Mouse (Mus musculus) heart, adult 2 months (tissue): Measurements from ENCODE around the gene Bola3. TPM values are rescaled to one million over a fixed set of nuclear protein-coding genes. Genes with fewer than 3 reads are reported as not detected.

ENCODE experiments used
- DNase-seq, 2 experiments: peaks; one replicate each; pipeline ENCODE4 v3.0.0; 2021
- H3K27ac ChIP-seq: fragments of 200-600 bp; 2 replicates; pipeline ENCODE4 v1.8.1; 2022
- H3K27me3 ChIP-seq: fragments of 200-500 bp; 2 replicates; pipeline ENCODE4 v1.6.1; 2012; ENCODE audit warnings: mild to moderate bottlenecking, low read length, inconsistent platforms, mixed read lengths; ENCODE audit not compliant: control insufficient read depth, insufficient read depth
- H3K36me3 ChIP-seq: fragments of 200-500 bp; 2 replicates; pipeline ENCODE4 v1.6.1; 2012; ENCODE audit warnings: low read length, inconsistent platforms; ENCODE audit not compliant: control insufficient read depth, insufficient read depth
- H3K4me1 ChIP-seq: fragments of 200-500 bp; 2 replicates; pipeline ENCODE4 v1.6.1; 2011; ENCODE audit warnings: low read length; ENCODE audit not compliant: control insufficient read depth, insufficient read depth
- H3K4me3 ChIP-seq: fragments of 200-600 bp; 2 replicates; pipeline ENCODE4 v1.8.1; 2022
- H3K79me2 ChIP-seq: fragments of 200-500 bp; replicated peaks from 2 replicates; pipeline ENCODE4 v1.6.1; 2012; ENCODE audit warnings: mild to moderate bottlenecking, inconsistent platforms, low read length, moderate library complexity, mixed read lengths; ENCODE audit not compliant: control insufficient read depth, insufficient read depth
- H3K9ac ChIP-seq: fragments of 200-500 bp; 2 replicates; pipeline ENCODE4 v1.6.1; 2012; ENCODE audit warnings: low read depth, mild to moderate bottlenecking, control low read depth, inconsistent platforms, low read length, mixed read lengths
- CTCF ChIP-seq: fragments of 200-600 bp; IDR thresholded peaks from 2 replicates; pipeline ENCODE4 v1.8.1; 2022; ENCODE audit warnings: antibody characterized with exemption, mild to moderate bottlenecking, moderate library complexity
- EP300 ChIP-seq: fragments of 200-500 bp; IDR thresholded peaks from 2 replicates; pipeline ENCODE4 v1.6.1; 2011; ENCODE audit warnings: low read depth, low read length, control low read depth; ENCODE audit not compliant: insufficient read depth
- POLR2A ChIP-seq: fragments of 200-500 bp; IDR thresholded peaks from 2 replicates; pipeline ENCODE4 v1.6.1; 2011; ENCODE audit warnings: mild to moderate bottlenecking, low read depth, low read length, control low read depth; ENCODE audit not compliant: insufficient read depth
- WGBS: fragments of 180-500 bp; shearing (Covaris S2); methylation state at CpG from one replicate; pipeline ENCODE4 v1.1.7; 2018; 5-methylcytosine and 5-hydroxymethylcytosine counted together
- intact Hi-C: fragments of 180-260 bp; cut with DNase I; formaldehyde crosslinking; loops from one replicate; pipeline ENCODE4 v1.15.1; 2025
- polyA plus RNA-seq: library from polyadenylated mRNA; depleted of rRNA; stranded (reverse); fragments of >200 nt; gene quantifications from 2 replicates; pipeline ENCODE4 v1.2.3, GENCODE M21; 2012
- total RNA-seq, 2 experiments: library from RNA; stranded (reverse); gene quantifications; 2 replicates each; pipeline ENCODE4 v1.2.3; 2021

Bola3 gene
- total and polyA plus RNA-seq, 3 experiments = 91.1 to 406 (median 396) TPM

DNA sequence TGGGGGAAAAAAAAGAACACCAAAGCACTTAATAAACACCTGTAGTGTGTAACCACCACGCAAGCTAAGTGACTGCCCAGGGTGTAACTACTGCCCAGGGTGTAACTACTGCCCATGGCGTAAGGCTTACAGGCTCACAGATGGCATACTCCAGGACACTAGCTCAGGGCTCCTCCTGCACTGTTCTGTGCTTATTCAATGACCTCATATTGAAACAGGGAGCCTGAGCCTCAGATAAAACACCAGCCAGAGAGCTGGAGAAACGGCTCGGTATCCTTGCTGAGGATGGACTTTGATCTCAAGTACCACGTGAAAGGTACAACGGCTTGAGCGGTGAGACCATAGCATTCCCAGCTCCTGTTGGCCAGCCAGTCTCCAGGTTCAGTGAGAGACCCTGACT lies 36.9 kb upstream of the Bola3 start:
- H3K27me3 ChIP-seq = no peaks in the 10 kb centered on the region
- no peaks in the 10 kb centered on the region for H3K79me2 ChIP-seq
- no peak overlapping the region for H3K27ac ChIP-seq
- 77% methylated on average over 7 of the region's 7 CpGs for WGBS
- TF ChIP-seq CTCF (no peak), POLR2A (no peak), EP300 (no peak)
- no peaks in the 10 kb centered on the region for H3K36me3 ChIP-seq
- intact Hi-C loops = no loop called here
- no peak overlapping the region for H3K4me3 ChIP-seq
- no peak overlapping the region for H3K9ac ChIP-seq
- no peak for DNase-seq
- no peaks in the 10 kb centered on the region; the same call in 1 of the 2 replicates for H3K4me1 ChIP-seq

DNA sequence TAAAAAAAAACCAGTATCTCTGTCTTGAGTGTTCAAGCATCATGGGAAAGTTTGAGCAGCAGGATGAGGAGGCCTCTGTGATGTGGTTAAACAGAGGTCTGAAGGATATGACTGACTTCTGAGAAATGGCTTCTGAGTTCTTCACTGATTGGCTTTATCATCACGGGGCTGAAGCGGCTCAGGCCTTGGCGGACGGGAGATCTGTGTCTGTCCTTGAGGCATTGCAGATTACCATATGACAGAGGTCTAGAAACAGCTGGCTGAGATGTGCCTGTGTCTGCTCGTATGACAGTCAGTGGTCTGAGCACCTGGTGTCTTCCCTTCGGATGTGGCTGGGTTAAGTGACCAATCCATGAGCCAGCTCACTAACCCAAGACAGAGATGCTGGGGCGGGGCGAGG lies 36.4 kb upstream of the Bola3 start:
- no peak for DNase-seq
- Histone ChIP-seq H3K36me3 (no peaks in the 10 kb centered on the region), H3K4me3 (no peak overlapping the region), H3K27ac (no peak overlapping the region), H3K9ac (no peak overlapping the region), H3K4me1 (no peaks in the 10 kb centered on the region; the same call in 1 of the 2 replicates), H3K27me3 (no peaks in the 10 kb centered on the region), H3K79me2 (no peaks in the 10 kb centered on the region)
- intact Hi-C loops = no loop called here
- 87% methylated on average over 8 of the region's 8 CpGs for WGBS
- no peak for TF ChIP-seq POLR2A
- TF ChIP-seq CTCF = no peak
- no peak for TF ChIP-seq EP300

DNA sequence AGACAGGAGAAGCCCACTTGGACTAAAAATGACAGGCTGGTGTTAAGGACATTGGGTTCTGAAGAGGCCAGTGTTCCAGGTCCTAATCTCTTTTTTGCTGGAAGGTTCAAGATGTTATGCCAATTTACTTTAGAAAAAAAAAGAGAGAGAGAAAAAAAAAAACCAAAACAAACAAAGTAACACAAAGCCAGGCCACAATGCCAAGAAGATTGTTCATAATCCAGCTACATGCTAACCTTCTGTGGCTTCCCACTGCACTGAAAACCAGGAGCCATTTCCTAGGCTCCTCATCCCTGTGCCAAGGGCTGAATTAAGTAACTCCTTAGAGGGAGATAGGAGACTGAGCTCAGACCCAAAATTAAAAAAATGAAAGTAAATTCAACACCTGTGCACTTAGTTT lies 33.7 kb upstream of the Bola3 start:
- DNase-seq = no peak
- TF ChIP-seq POLR2A (no peak), CTCF (no peak), EP300 (no peak)
- Histone ChIP-seq H3K27me3 (no peaks in the 10 kb centered on the region), H3K9ac (no peak overlapping the region), H3K4me3 (no peak overlapping the region), H3K27ac (no peak overlapping the region), H3K4me1 (no peaks in the 10 kb centered on the region; the same call in 1 of the 2 replicates), H3K36me3 (no peaks in the 10 kb centered on the region), H3K79me2 (no peaks in the 10 kb centered on the region)
- intact Hi-C loops = no loop called here

DNA sequence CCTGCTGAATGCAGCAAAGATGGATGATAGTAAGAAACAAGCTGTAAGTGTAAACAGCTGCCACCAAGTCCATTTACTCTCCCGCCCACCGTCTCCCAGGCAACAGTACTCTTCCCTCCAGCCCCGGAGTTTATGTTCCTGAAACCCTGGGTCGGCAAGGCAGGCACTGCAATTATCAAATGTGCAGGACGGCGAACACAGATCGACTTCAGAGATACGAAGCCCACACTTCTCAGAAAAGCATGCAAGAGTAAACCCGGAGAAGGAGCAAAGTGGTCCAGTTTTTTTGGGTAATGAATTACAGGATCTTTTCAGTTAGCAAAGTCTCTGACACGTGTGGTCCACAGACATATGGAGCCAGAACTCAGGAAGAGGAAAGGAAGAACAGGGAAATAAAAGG lies 32.9 kb upstream of the Bola3 start:
- no peak for DNase-seq
- Histone ChIP-seq H3K27me3 (no peaks in the 10 kb centered on the region), H3K79me2 (no peaks in the 10 kb centered on the region), H3K36me3 (no peaks in the 10 kb centered on the region), H3K4me3 (no peak overlapping the region), H3K27ac (no peak overlapping the region), H3K9ac (no peak overlapping the region), H3K4me1 (no peaks in the 10 kb centered on the region; the same call in 1 of the 2 replicates)
- intact Hi-C loops = no loop called here
- no peak for TF ChIP-seq POLR2A
- WGBS = 30% methylated on average over 10 of the region's 10 CpGs

DNA sequence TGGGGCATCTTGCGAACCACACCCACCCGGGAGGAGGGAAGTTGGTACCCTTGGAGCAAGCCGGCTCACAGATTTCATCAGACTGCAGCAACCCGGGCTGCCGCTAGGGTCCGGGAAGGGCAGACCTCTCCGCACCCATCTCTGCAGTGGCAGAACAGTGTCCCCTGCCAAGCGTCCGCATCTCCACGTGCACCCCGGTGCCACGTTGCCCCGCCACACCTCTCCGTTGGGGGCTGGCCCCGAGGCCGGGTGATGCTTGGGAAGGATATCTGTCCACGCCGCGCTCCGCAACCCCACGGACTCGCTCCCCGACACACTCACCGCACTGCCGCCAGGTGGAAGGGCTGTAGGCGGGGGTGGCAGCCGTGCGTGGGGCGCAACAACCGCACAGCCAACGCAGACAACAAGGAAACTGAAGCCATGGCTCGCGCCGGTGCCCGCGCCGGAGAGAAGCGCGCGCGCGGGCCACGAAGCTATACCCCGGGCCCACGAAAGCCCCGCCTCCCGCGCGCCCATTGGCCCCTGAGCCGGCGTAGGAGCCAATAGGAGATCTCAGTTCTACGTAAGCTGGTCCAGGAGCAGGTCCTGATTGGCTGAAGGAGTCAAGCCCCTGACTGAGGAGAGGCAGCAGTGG lies 31.7 kb upstream of the Bola3 start:
- no peaks in the 10 kb centered on the region for H3K79me2 ChIP-seq
- peak overlapping the region; percentile 70 for H3K9ac ChIP-seq
- no peaks in the 10 kb centered on the region; the same call in 1 of the 2 replicates for H3K4me1 ChIP-seq
- no peaks in the 10 kb centered on the region for H3K36me3 ChIP-seq
- H3K4me3 ChIP-seq = peak overlapping the region; percentile 88
- DNase-seq = peak; percentile 90 to 93
- intact Hi-C loops = no loop called here
- no peaks in the 10 kb centered on the region for H3K27me3 ChIP-seq
- TF ChIP-seq CTCF = peak; percentile 86
- no peak for TF ChIP-seq EP300
- no peak for TF ChIP-seq POLR2A
- no peak overlapping the region for H3K27ac ChIP-seq
- WGBS = under 1% methylated on average over 52 of the region's 52 CpGs

DNA sequence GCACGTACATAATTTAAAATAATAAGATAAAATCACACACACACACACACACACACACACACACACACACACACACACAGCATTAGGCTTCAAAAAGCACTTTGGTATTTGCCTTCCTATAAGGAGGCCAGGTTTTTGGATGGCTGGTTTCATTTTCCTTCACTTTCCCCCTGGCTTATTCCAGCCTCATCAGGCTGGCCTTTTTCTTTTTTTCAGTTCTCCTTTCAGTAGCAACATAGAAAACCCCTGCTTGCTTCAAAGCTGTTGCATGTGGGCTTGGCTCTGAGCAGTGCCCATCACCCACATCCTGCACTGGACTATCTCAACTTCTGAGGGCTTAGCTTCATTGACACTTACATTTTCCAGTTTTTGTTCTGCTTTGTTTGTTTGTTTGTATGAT lies 27.0 kb upstream of the Bola3 start:
- no peak for TF ChIP-seq CTCF
- no peak for TF ChIP-seq EP300
- no peak for TF ChIP-seq POLR2A
- Histone ChIP-seq H3K27ac (no peak overlapping the region), H3K4me1 (peaks cover 2% of the 10 kb centered on the region), H3K79me2 (no peaks in the 10 kb centered on the region), H3K36me3 (peaks cover 4% of the 10 kb centered on the region), H3K4me3 (no peak overlapping the region), H3K27me3 (no peaks in the 10 kb centered on the region), H3K9ac (no peak overlapping the region)
- no peak for DNase-seq
- 27% methylated on average over 1 of the region's 1 CpGs for WGBS
- intact Hi-C loops = no loop called here
